13 mouse cellular contexts compared by ENCODE assay signal in genomic region chr13:52892791-52893190, GRCm38 (mm10). TPM values are rescaled to one million over a fixed set of nuclear protein-coding genes. Genes with fewer than 3 reads are reported as not detected.
DNase-seq lines count a peak whose midpoint lies in the region; ATAC-seq and TF ChIP-seq lines count a peak whose summit lies in the region.
"Had no signal": no experiment of that assay in that cellular context is flagged by ENCODE, and none has a peak within 500 bp of the region (broad histone marks: within the 10 kb centered on the region; RNA-seq: fewer than 3 reads in every experiment).

No protein-coding gene starts in this region.

- H3K9me3 ChIP-seq in midbrain, postnatal 0 days (ENCODE audit: low read length), result no peaks in the 10 kb centered on the region
- no peaks in the 10 kb centered on the region for H3K9me3 ChIP-seq in midbrain, embryonic 16.5 days (replicated peaks; ENCODE audit: control insufficient read depth, low read length, poor library complexity, severe bottlenecking)
- no peaks in the 10 kb centered on the region for H3K9me3 ChIP-seq in forebrain, embryonic 10.5 days
- H3K9me3 ChIP-seq: embryonic facial prominence, embryonic 12.5 days; heart, embryonic 15.5 days; midbrain, embryonic 10.5 days had no signal

- no peak for ATAC-seq in midbrain, postnatal 0 days (ENCODE audit: low FRiP score)
- no peak for ATAC-seq in midbrain, embryonic 16.5 days

- no peak for TF ChIP-seq CTCF in midbrain, postnatal 0 days (IDR thresholded peaks at IDR 0.05)

- 86% methylated on average over 1 of the region's 1 CpGs for WGBS in midbrain, postnatal 0 days
- WGBS in midbrain, embryonic 16.5 days, result 97% methylated on average over 1 of the region's 1 CpGs
- WGBS in forebrain, embryonic 10.5 days, result 98% methylated on average over 1 of the region's 1 CpGs

- peaks cover 9% of the 10 kb centered on the region for H3K36me3 ChIP-seq in midbrain, postnatal 0 days (ENCODE audit: insufficient read depth, low read length)
- H3K36me3 ChIP-seq in midbrain, embryonic 16.5 days (ENCODE audit: control insufficient read depth, insufficient read depth, low read length), result no peaks in the 10 kb centered on the region
- H3K36me3 ChIP-seq in forebrain, embryonic 10.5 days (replicated peaks), result 0 out of 2 replicates have a peak, but pooled peaks cover 6% of the 10 kb centered on the region

- no peaks in the 10 kb centered on the region for H3K4me1 ChIP-seq in midbrain, postnatal 0 days (ENCODE audit: insufficient read depth, low read length)
- no peaks in the 10 kb centered on the region for H3K4me1 ChIP-seq in midbrain, embryonic 16.5 days (ENCODE audit: control insufficient read depth, insufficient read depth, low read length)
- peaks cover 31% of the 10 kb centered on the region for H3K4me1 ChIP-seq in forebrain, embryonic 10.5 days

- no peak overlapping the region for H3K27ac ChIP-seq in midbrain, postnatal 0 days (ENCODE audit: low read depth, low read length)
- no peak overlapping the region for H3K27ac ChIP-seq in midbrain, embryonic 16.5 days (ENCODE audit: low read length)
- no peak overlapping the region for H3K27ac ChIP-seq in forebrain, embryonic 10.5 days
- H3K27ac ChIP-seq: embryonic facial prominence, embryonic 12.5 days; midbrain, embryonic 10.5 days had no signal

- H3K9ac ChIP-seq in midbrain, postnatal 0 days (replicated peaks; ENCODE audit: low read length, poor library complexity, severe bottlenecking), result no peak overlapping the region
- H3K9ac ChIP-seq in midbrain, embryonic 16.5 days (ENCODE audit: low read depth, low read length), result no peak overlapping the region
- H3K9ac ChIP-seq: embryonic facial prominence, embryonic 12.5 days; heart, embryonic 15.5 days had no signal

- no peak overlapping the region for H3K4me2 ChIP-seq in midbrain, postnatal 0 days (ENCODE audit: low read depth, low read length, poor library complexity, severe bottlenecking)
- H3K4me2 ChIP-seq in midbrain, embryonic 16.5 days (ENCODE audit: low read length), result no peak overlapping the region
- H3K4me2 ChIP-seq: embryonic facial prominence, embryonic 12.5 days; heart, embryonic 15.5 days had no signal

- intact Hi-C loops in heart, postnatal 36 days (cut with DNase I), result loop anchor here (5.0 kb wide), 2 partner anchors 85 to 180 kb away; no protein-coding TSS in a partner anchor

- no peak overlapping the region for H3K4me3 ChIP-seq in midbrain, postnatal 0 days (ENCODE audit: low read depth, low read length)
- H3K4me3 ChIP-seq in midbrain, embryonic 16.5 days (ENCODE audit: low read depth, low read length), result no peak overlapping the region
- no peak overlapping the region for H3K4me3 ChIP-seq in forebrain, embryonic 10.5 days
- H3K4me3 ChIP-seq: embryonic facial prominence, embryonic 12.5 days; heart, embryonic 15.5 days; midbrain, embryonic 10.5 days had no signal

- no peaks in the 10 kb centered on the region for H3K27me3 ChIP-seq in midbrain, postnatal 0 days (ENCODE audit: insufficient read depth, low read length)
- no peaks in the 10 kb centered on the region for H3K27me3 ChIP-seq in midbrain, embryonic 16.5 days (ENCODE audit: control insufficient read depth, insufficient read depth, low read depth, low read length)
- H3K27me3 ChIP-seq in forebrain, embryonic 10.5 days (ENCODE audit: poor library complexity, severe bottlenecking), result no peaks in the 10 kb centered on the region
- H3K27me3 ChIP-seq: embryonic facial prominence, embryonic 12.5 days; heart, embryonic 15.5 days had no signal

- peak; percentile 70 for DNase-seq in adrenal gland, postnatal 10 days
- no peak for DNase-seq in adrenal gland, adult 8-10 months
- peak; percentile 22 for DNase-seq in midbrain, postnatal 0 days (ENCODE audit: low spot score)
- peak; percentile 27 to 37 for DNase-seq in heart, postnatal 36 days
- peak; percentile 42 for DNase-seq in right cerebral cortex, postnatal 14 days
- no peak for DNase-seq in forebrain, embryonic 10.5 days (ENCODE audit: extremely low spot score, low spot score)
- DNase-seq in yolk sac, embryonic 10.5 days (ENCODE audit: low spot score), result no peak
- DNase-seq: B cell, adult 2 months; retina, postnatal 1 day had no signal

RNA-seq across cellular contexts. Expression of gene Auh, which starts 36.7 kb away (rescaled TPM):
- 100 to 1,000 TPM; 113 to 127 TPM for total RNA-seq in adrenal gland, postnatal 10 days (2021)
- 100 to 1,000 TPM; 136 to 150 (median 143) TPM for total RNA-seq in adrenal gland, adult 8-10 months (2022)
- total RNA-seq in midbrain, postnatal 0 days (2014; rRNA removed), result 33.7 and 53.9 TPM in 2 replicates
- polyA plus RNA-seq in midbrain, postnatal 0 days (2015; fragmentation: Nextera tagmentation; extraction: Ambion mirVana), result 55.9 and 59.6 TPM in 2 replicates
- polyA plus RNA-seq in midbrain, embryonic 16.5 days (2015; fragmentation: Nextera tagmentation; extraction: Ambion mirVana), result 59.6 and 60.2 TPM in 2 replicates
- total RNA-seq in heart, postnatal 36 days (2021), result 100 to 1,000 TPM; 139 to 141 TPM
- 26.8 and 31.0 TPM in 2 replicates for polyA plus RNA-seq in forebrain, embryonic 10.5 days (2016; fragmentation: Nextera tagmentation; extraction: Ambion mirVana)

Comparison
In these comparisons a context has a peak if more than half of its experiments do, and no peak if none do; other contexts are left out.
1. DNase-seq: peak in adrenal gland, postnatal 10 days (single experiment), midbrain, postnatal 0 days (single experiment), heart, postnatal 36 days (2 of 2) and right cerebral cortex, postnatal 14 days (single experiment); none in adrenal gland, adult 8-10 months (single experiment), forebrain, embryonic 10.5 days (single experiment) and yolk sac, embryonic 10.5 days (single experiment).